Mouse (Mus musculus) embryo, embryonic 11 days (tissue): ENCODE measurements at regions not wholly inside any gene's neighbourhood (a gene's known extent, or its start where the extent isn't known, plus 50 kb on each side); places are given as distances from the start of the nearest gene placed in this dataset.

Source experiments
- DNase-seq: peaks from one replicate; pipeline ENCODE4 v3.0.0-alpha.2; 2015

- no peak for DNase-seq
These were observed 123.5 kb downstream of the Ly86 start for GRCm38 (mm10) chr13:37468304-37469178.

DNA sequence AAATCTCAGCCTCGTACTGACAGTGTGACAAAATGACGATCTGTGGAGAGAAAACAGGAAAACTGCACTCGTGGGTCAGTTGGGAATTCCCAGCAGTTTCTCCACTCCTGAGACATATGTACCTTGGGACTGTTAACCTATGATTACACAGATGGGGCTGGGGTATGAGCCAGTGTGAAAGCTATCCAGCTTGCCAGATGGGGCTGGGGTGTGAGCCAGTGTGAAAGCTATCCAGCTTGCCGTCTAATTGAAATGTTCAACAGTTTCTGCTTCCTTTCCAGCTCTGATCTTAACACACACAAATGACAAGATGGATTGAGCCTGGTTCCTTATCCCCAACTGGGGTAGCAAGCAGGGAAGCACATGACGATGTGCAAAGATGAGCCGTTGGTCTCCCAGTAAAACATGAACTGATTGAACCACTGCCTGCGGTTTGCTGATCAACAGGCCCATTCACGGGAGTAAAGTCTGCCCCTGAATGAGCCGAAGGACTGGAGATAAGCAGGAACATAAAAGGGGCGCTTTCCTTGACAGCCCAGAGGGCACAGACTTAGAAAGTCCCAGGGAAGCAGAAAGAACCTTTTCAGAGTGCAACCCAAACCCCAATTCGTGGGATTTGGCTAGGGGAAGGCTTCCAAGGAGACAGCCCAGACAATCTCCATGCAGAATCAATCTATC lies 125.4 kb downstream of the Ly86 start:
- no peak for DNase-seq

DNA sequence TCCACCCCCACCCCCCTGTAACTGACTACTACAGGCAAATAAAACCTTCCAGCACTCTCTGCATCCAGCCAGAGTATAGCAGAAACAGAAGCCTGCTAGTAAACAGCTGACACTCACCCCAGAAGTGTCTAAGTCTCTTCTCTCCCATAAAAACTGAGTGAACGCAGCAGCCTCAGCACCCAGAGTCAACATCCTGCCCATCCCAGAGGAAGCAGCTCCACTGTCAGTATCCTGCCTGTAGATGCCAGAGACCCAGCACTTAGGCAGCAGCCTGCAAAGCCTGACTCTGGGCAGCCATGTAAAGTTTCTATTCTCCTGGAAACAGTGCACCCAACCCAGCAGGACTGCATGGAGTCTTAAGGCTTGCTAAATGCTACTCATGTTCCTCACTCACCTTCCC lies 128.4 kb downstream of the Ly86 start:
- DNase-seq = no peak

GRCm38 (mm10) chr13:37475804-37476203 lies 130.8 kb downstream of the Ly86 start:
- no peak for DNase-seq

DNA sequence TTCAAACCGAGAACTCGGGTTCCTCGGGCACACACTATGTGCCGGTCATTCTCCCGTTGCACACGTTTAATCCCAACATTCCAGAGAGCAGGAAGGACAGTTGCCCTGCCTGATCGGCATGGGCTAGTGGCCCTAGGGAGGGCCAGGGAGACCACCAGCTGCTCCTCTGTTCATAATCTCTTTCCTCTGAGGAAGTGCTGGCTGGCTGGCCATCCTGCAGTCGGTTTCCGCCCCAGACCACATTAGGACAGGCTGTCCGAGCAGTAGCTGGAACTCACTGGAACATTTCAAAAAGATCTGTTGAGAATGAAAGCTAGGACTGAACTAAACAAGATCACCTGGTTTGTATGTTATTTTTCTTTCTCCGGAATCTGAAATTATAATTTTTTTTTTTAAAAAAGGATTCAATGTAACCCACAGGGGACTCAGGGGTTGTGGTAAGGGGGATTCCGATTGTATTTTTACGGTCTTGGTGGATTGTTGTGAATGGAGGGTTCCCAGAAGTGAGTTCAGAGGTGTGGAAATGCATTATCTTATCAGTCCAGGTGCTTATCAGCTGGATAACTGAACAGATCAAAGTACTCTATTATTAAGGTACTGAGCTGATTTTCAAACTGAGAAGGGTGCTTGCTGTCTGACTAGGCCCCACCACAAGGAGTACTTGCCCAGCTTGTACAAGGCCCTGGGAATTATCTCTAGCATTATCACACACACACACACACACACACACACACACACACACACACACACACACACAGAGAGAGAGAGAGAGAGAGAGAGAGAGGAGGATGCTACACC lies 131.4 kb downstream of the Ly86 start:
- DNase-seq = no peak

- DNase-seq = no peak
These were observed 132.3 kb downstream of the Ly86 start for GRCm38 (mm10) chr13:37477342-37477741.

DNA sequence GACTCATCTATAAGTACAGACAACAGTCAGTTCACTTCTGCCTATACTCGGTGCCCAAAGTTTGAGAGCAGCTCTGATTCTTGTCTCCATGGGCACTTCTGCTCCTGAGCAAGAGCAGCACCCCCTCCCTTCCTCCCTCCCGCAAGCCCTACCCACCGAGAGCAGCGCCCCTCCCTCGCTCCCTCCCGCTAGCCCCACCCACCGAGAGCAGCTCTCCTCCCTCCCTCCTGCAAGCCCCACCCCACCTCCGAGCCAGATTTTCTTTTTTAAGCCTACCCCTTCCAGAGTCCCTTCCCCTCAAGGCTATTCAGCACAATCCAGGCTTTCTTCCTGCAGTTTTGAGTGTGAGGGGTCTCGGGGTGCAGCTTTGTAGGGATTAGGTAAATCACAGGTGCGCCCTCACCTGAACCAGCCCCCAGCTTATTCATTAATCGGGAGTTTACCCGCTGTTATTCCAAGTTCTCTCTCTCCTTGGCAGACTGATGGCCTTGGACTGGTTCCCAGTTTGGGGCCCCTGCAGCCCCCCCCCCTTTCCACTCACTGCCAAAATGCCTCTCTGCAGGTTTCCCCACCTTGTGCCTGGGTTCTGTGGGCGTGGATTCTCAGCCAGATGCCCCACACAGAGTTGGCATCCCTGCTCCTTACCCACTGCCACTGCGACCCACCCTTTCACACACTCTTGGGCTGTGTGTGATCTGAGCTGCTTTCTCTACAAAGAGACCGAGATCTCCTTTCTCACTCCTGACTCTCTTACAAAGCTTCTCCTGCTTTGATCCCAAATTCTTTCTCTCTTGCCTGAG lies 132.9 kb downstream of the Ly86 start:
- peak; percentile 82 for DNase-seq

DNA sequence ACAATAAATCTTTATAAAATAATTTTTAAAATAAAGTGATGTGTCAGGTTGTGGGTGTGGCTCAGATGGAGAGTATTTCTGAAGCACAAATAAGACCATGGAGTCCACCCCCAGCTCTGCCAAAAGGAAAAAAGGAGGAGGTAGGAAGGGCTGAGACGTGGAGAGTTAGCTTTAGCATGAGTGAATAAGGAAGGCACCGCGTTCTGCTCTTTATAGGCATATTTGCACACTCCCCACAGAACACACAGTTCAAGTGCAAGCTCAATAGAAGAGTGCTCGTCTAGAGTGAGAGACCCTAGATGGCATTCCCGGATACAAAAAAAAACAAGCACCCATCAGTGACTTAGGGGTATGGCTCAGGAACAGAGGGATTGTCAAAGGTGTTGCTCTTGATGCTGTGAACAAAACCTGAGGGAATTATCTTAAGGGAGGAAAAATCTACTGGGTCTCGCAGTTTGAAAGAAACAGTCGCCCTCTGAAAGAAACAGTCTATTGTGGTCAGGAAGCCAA lies 134.2 kb downstream of the Ly86 start:
- DNase-seq = no peak

DNA sequence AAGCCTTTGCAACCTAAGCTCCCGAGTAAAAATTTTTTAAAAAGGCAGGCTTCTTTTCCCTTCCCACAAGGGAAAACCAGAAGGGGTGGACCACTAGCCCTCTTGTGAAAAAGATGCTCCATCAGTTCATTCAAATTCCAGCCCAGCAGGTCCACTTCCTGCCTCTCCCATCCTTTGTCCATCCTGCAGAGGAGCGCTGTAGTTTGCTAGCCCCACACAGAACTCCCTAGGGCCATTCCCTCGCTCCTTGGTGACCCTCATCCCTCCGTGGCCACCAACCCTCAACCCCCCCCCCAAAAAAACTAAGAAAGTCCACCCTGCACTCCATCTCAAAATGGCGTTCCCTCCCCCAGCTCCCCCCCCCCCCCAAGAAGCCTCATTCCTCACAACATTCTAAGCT lies 136.5 kb downstream of the Ly86 start:
- no peak for DNase-seq

- no peak for DNase-seq
These were observed 137.0 kb downstream of the Ly86 start for GRCm38 (mm10) chr13:37482038-37482437.

GRCm38 (mm10) chr13:37482589-37482988 lies 137.6 kb downstream of the Ly86 start:
- DNase-seq = peak; percentile 83

- DNase-seq = peak; percentile 62
These were observed 138.2 kb downstream of the Ly86 start for GRCm38 (mm10) chr13:37483010-37483855.

DNA sequence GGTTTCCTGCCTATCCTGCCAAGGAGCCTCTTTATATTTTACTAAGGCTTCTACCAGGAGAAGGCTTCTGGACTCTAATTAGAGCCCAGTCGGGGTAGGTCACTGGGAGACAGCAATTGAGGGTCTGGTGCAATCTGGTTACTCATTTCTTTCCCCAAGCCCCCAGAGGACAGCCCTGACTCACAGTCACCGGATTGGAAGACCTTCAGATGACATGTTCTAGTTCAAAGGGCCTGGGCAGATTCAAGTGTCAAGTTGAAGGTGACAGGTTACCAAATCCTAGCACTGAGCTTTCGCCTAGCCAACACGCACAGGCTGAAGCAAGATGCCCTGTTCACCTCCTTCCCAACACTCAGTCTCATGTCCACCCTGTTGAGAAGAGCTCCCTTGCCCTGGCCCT lies 139.6 kb downstream of the Ly86 start:
- DNase-seq = no peak

GRCm38 (mm10) chr13:37492115-37493001 lies 147.3 kb downstream of the Ly86 start:
- peak; percentile 76 for DNase-seq

DNA sequence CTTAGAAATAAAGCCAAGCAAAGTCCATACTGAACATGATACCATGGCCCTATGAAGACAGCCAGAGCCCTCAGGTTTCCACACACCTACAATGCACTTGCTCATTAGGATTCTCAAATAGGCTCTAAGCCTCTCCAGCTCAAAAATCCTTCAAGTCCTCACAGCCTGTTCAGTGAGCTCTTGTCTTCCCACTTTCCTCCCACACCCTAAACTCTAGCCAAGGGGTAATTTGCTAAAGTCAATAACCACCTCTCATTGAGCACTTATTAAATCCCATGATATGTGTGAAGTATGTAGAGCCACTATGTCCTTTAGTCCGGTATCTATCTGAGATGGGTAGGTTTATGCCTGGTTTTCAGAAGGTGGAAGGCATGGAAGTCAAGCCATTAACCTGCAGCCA lies 148.3 kb downstream of the Ly86 start:
- DNase-seq = no peak

- DNase-seq = no peak
These were observed 150.4 kb downstream of the Ly86 start for GRCm38 (mm10) chr13:37495272-37495932.

DNA sequence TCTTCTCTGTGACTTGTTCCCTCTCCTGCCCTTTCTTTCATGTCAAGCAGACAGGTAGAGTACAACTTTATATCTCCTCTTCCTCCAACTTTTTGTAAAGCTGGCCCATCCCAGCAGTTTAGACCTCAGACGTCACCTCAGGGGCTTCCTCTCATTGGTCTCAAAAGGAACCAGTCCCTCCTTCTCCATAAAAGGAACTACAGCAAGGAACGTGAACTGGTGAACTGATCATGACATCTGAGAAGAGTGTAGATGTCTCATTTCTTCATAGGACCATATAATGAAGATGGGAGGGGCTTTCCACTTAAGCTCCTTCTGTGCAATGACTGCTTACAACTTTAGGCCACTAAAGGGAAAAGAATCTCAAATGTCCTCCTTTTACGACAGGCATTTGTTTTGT lies 153.0 kb downstream of the Ly86 start:
- DNase-seq = no peak

DNA sequence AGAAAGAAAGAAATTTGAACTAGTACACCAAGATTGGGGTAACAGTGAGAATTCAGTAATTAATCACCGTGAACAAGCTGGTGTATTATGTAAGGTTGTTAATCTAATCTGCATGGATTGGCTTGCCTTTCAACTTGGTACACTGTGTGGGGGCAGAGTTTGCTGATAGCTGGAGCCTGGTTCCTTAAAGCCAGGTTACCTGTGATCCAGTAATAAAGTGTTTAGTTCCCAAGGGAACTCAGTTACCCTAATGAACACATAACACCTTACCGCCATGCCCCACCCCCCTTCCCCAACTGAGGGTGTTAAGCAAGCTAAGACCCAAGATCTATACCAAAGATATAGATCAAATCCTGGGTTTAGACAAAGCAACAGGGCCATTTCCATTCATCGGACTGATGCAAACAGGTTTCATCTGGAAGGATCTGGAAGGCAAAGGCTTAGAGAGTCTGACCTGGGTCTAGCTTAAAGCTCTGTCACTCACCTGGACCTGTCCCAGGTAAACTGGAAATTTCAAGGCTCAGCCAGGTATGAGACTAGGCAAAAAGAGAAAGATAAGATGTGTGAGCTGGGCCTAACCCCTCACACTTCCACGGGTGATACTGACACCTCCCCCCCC lies 155.8 kb downstream of the Ly86 start:
- no peak for DNase-seq

DNA sequence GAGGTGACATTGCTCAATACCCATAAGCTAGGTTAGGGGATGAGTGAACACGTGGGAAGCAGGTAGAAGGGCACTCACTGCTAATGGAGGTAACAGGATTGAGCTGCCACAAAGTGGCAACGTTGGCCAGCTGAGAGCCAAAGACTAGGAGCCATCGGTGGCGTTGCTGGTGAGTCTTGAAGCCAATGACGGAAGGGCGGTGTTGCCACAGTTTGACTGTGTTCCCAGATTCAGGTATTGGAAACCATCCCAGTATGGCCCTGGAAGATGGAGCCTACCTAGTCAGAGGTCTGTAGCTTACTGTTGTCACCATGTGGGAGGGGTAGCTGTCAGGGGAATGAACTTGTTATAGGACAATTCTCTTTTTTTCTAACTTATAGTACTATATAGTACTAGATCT lies 158.4 kb downstream of the Ly86 start:
- no peak for DNase-seq
